Mouse (Mus musculus) lung, postnatal 0 days (tissue): ENCODE measurements around the gene Fndc3b. TPM values are rescaled to one million over a fixed set of nuclear protein-coding genes. Genes with fewer than 3 reads are reported as not detected.

Source experiments
- ATAC-seq: fragments of 200-750 bp; cut with Nextera tagmentation; 2 replicates; pipeline ENCODE4 v1.8.0; 2017; ENCODE audit warnings: moderate library complexity
- DNase-seq: peaks from one replicate; pipeline ENCODE4 v3.0.0-alpha.2; 2016; ENCODE audit warnings: low spot score
- H3K27ac ChIP-seq: fragments of 300-500 bp; sonication (generic); 2 replicates; pipeline ENCODE4 v1.5.1; 2014; ENCODE audit warnings: antibody characterized with exemption, mild to moderate bottlenecking, low read length, mixed read lengths
- H3K27me3 ChIP-seq: fragments of 300-500 bp; sonication (generic); replicated peaks from 2 replicates; pipeline ENCODE4 v1.6.1; 2014; ENCODE audit warnings: low read length, mixed read lengths; ENCODE audit not compliant: insufficient read depth
- H3K36me3 ChIP-seq: fragments of 300-500 bp; sonication (generic); 2 replicates; pipeline ENCODE4 v1.6.1; 2014; ENCODE audit warnings: low read length, mixed read lengths; ENCODE audit not compliant: insufficient read depth
- H3K4me1 ChIP-seq: fragments of 300-500 bp; sonication (generic); 2 replicates; pipeline ENCODE4 v1.6.1; 2014; ENCODE audit warnings: antibody characterized with exemption, low read depth, low read length, mixed read lengths; ENCODE audit not compliant: insufficient read depth
- H3K4me2 ChIP-seq: fragments of 300-500 bp; sonication (generic); replicated peaks from 2 replicates; pipeline ENCODE4 v1.6.1; 2014; ENCODE audit warnings: low read depth, mild to moderate bottlenecking, low read length, moderate library complexity, mixed read lengths
- H3K4me3 ChIP-seq: fragments of 300-500 bp; sonication (generic); 2 replicates; pipeline ENCODE4 v1.5.1; 2014; ENCODE audit warnings: low read depth, low read length
- H3K9ac ChIP-seq: fragments of 300-500 bp; sonication (generic); replicated peaks from 2 replicates; pipeline ENCODE4 v1.6.1; 2014; ENCODE audit warnings: low read depth, mild to moderate bottlenecking
- H3K9me3 ChIP-seq: fragments of 300-500 bp; sonication (generic); 2 replicates; pipeline ENCODE4 v1.6.1; 2016; ENCODE audit warnings: low read length, mixed read lengths
- CTCF ChIP-seq: IDR thresholded peaks from 2 replicates; pipeline ENCODE4 v1.5.1; 2016; ENCODE audit warnings: antibody characterized with exemption, mild to moderate bottlenecking
- EP300 ChIP-seq: IDR thresholded peaks from 2 replicates; pipeline ENCODE4 v1.6.1; 2016; ENCODE audit warnings: antibody characterized with exemption, mild to moderate bottlenecking, control low read depth
- WGBS: fragments of 180-500 bp; shearing (Covaris S2); extraction: QIAGEN DNeasy Blood & Tissue Kit; methylation state at CpG from one replicate; pipeline ENCODE4 v1.1.7; 2014; 5-methylcytosine and 5-hydroxymethylcytosine counted together
- polyA plus RNA-seq: library from polyadenylated mRNA; unstranded; fragments of >200 nt; fragmentation: Nextera tagmentation; extraction: Ambion mirVana; gene quantifications from 2 replicates; pipeline ENCODE4 v1.2.1, GENCODE M21; 2015

Gene Fndc3b
- polyA plus RNA-seq, 1 experiment from 2014 or later, result 28.5 TPM

GRCm38 (mm10) chr3:27581931-27582840 is 128.9 kb downstream of the Fndc3b start:
- H3K9ac ChIP-seq, result no peak overlapping the region
- H3K9me3 ChIP-seq, result no peaks in the 10 kb centered on the region
- TF ChIP-seq CTCF, result no peak
- TF ChIP-seq EP300, result no peak
- no peak for DNase-seq
- H3K4me1 ChIP-seq, result peaks cover 11% of the 10 kb centered on the region
- H3K4me3 ChIP-seq, result no peak overlapping the region
- 77% methylated on average over 6 of the region's 6 CpGs for WGBS
- H3K4me2 ChIP-seq, result no peak overlapping the region
- no peak for ATAC-seq
- H3K36me3 ChIP-seq, result no peaks in the 10 kb centered on the region
- H3K27ac ChIP-seq, result no peak overlapping the region
- H3K27me3 ChIP-seq, result no peaks in the 10 kb centered on the region

DNA sequence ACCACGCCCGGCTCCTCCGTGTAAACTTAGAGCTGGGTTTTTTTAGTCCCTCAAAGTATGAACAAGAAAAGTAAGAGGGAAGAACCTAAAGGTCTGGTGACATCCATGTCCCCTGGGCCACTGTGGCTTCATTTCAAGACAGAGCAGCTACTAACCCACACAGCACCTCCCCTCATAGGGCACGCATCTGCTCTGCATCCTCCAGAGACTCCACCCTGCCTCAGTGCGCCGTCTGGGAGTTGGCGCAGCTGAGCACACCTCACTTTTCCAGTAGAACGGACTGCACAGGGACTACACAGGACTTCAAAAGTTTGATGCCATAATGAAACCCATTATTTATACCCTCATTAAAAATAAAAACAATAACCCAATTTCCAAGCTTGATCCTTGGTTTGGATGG is 130.2 kb downstream of the Fndc3b start:
- Histone ChIP-seq H3K4me1 (peaks cover 11% of the 10 kb centered on the region), H3K9me3 (no peaks in the 10 kb centered on the region), H3K36me3 (no peaks in the 10 kb centered on the region), H3K27ac (no peak overlapping the region), H3K27me3 (no peaks in the 10 kb centered on the region), H3K4me3 (no peak overlapping the region), H3K9ac (no peak overlapping the region), H3K4me2 (no peak overlapping the region)
- WGBS, result 90% methylated on average over 8 of the region's 8 CpGs
- ATAC-seq (no peak), DNase-seq (no peak)
- TF ChIP-seq CTCF (no peak), EP300 (no peak)

GRCm38 (mm10) chr3:27579894-27580613 is 131.1 kb downstream of the Fndc3b start:
- H3K4me1 ChIP-seq, result peaks cover 7% of the 10 kb centered on the region; the same call in 1 of the 2 replicates
- 58% methylated on average over 7 of the region's 7 CpGs for WGBS
- H3K27me3 ChIP-seq, result no peaks in the 10 kb centered on the region
- no peaks in the 10 kb centered on the region for H3K9me3 ChIP-seq
- no peak for ATAC-seq
- DNase-seq, result no peak
- H3K9ac ChIP-seq, result no peak overlapping the region
- no peak overlapping the region for H3K27ac ChIP-seq
- TF ChIP-seq EP300 (no peak), CTCF (no peak)
- no peak overlapping the region for H3K4me3 ChIP-seq
- no peaks in the 10 kb centered on the region for H3K36me3 ChIP-seq
- H3K4me2 ChIP-seq, result no peak overlapping the region

- Histone ChIP-seq H3K4me1 (peaks cover under 1% of the 10 kb centered on the region; the same call in 1 of the 2 replicates), H3K9me3 (no peaks in the 10 kb centered on the region), H3K27ac (no peak overlapping the region), H3K36me3 (no peaks in the 10 kb centered on the region), H3K27me3 (no peaks in the 10 kb centered on the region), H3K9ac (no peak overlapping the region), H3K4me3 (no peak overlapping the region), H3K4me2 (no peak overlapping the region)
- no peak for DNase-seq
- 73% methylated on average over 8 of the region's 8 CpGs for WGBS
- TF ChIP-seq CTCF (no peak), EP300 (no peak)
- ATAC-seq, result no peak
Measured at GRCm38 (mm10) chr3:27579229-27579628, 131.9 kb downstream of the Fndc3b start.

DNA sequence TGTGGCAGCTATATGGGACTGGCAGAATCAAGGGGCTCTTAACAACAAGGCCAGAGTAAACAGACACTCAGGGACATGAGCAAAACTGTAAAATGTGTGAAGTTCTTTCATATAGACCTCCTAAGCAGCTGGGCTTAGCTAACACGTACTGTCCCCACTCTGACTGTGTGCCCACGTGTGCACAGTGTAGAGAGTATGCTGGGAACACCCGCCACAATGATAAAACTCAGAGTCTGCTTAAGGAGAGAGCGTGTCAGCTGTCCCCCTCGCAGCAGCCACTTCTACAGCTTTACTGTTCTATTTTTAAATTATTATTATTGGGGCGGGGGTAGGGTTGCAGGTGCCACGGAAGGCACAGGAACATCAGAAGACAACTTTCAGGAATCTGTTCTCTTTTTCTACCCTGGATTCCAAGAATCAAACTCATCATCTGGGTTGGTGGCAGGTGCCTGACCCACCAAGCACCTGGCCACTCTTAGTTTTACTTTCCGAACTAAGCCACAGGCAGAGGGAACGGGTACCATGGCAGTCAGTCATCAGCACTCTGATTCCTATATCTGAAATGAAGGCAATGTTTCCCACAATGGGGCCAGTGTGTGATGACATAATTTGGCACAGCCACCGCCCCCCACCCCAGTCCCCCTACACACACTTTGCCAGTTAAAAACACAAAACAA is 133.6 kb downstream of the Fndc3b start:
- Histone ChIP-seq H3K4me2 (no peak overlapping the region), H3K27ac (no peak overlapping the region), H3K4me3 (no peak overlapping the region), H3K36me3 (no peaks in the 10 kb centered on the region), H3K4me1 (peaks cover 4% of the 10 kb centered on the region; the same call in 1 of the 2 replicates), H3K9me3 (no peaks in the 10 kb centered on the region), H3K27me3 (no peaks in the 10 kb centered on the region), H3K9ac (no peak overlapping the region)
- TF ChIP-seq CTCF, result no peak
- no peak for TF ChIP-seq EP300
- no peak for DNase-seq
- 63% methylated on average over 10 of the region's 10 CpGs for WGBS
- ATAC-seq, result no peak

GRCm38 (mm10) chr3:27574241-27574640 is 136.9 kb downstream of the Fndc3b start:
- ATAC-seq, result no peak
- DNase-seq, result no peak
- H3K4me1 ChIP-seq, result peaks cover 4% of the 10 kb centered on the region; the same call in 1 of the 2 replicates
- no peaks in the 10 kb centered on the region for H3K27me3 ChIP-seq
- H3K4me3 ChIP-seq, result no peak overlapping the region
- TF ChIP-seq EP300 (no peak), CTCF (no peak)
- H3K36me3 ChIP-seq, result no peaks in the 10 kb centered on the region
- H3K9ac ChIP-seq, result no peak overlapping the region
- H3K27ac ChIP-seq, result no peak overlapping the region
- H3K4me2 ChIP-seq, result no peak overlapping the region
- no peaks in the 10 kb centered on the region for H3K9me3 ChIP-seq
- 55% methylated on average over 9 of the region's 9 CpGs for WGBS
